Mouse (Mus musculus) spleen, postnatal 10 days (tissue): ENCODE data around the gene Majin.
A peak's percentile ranks its signal among the peaks of the same experiment; 100 is the strongest.

Source experiments
- DNase-seq, 2 experiments: peaks; one replicate each; pipeline ENCODE4 v3.0.0; 2021 to 2022; ENCODE audit warnings: low spot score in 2 of 2

Majin gene

GRCm38 (mm10) chr19:6184131-6184530 lies at the start of gene Majin:
TSS of gene Majin (plus strand) at chr19:6184388.
- DNase-seq: no peak

- no peak for DNase-seq
Observed at GRCm38 (mm10) chr19:6136397-6136796, 47.8 kb upstream of the Majin start.

GRCm38 (mm10) chr19:6139701-6140100 lies 44.5 kb upstream of the Majin start:
- DNase-seq: peak in 1 of 2 experiments; percentile 15

GRCm38 (mm10) chr19:6140374-6140677 lies 43.9 kb upstream of the Majin start:
- DNase-seq: no peak

GRCm38 (mm10) chr19:6140678-6141393 lies 43.4 kb upstream of the Majin start, which contains the start of gene Batf2:
TSS of gene Batf2 (plus strand) at chr19:6140983.
- DNase-seq: peak; percentile 93 to 97

- DNase-seq: peak; percentile 72 to 86
Observed at GRCm38 (mm10) chr19:6141394-6141749, 42.8 kb upstream of the Majin start, which contains the start of gene Arl2. TSS of gene Arl2 (minus strand) at chr19:6141548.

GRCm38 (mm10) chr19:6144842-6145241 lies 39.3 kb upstream of the Majin start:
- DNase-seq: no peak

- no peak for DNase-seq
Observed at GRCm38 (mm10) chr19:6155174-6155573, 29.0 kb upstream of the Majin start.

GRCm38 (mm10) chr19:6156372-6156771 lies 27.8 kb upstream of the Majin start:
- DNase-seq: no peak

- DNase-seq: no peak
Observed at GRCm38 (mm10) chr19:6157220-6157619, 27.0 kb upstream of the Majin start.

- DNase-seq: no peak
Observed at GRCm38 (mm10) chr19:6163872-6164547, 20.2 kb upstream of the Majin start.

- DNase-seq: no peak
Observed at GRCm38 (mm10) chr19:6166750-6167149, 17.4 kb upstream of the Majin start.

GRCm38 (mm10) chr19:6171215-6171614 lies 13.0 kb upstream of the Majin start:
- DNase-seq: no peak

GRCm38 (mm10) chr19:6174771-6175170 lies 9.4 kb upstream of the Majin start:
- no peak for DNase-seq

GRCm38 (mm10) chr19:6178775-6179174 lies 5.4 kb upstream of the Majin start:
- no peak for DNase-seq

- no peak for DNase-seq
Observed at GRCm38 (mm10) chr19:6181629-6182028, 2.6 kb upstream of the Majin start.

GRCm38 (mm10) chr19:6182534-6182933 lies 1.7 kb upstream of the Majin start:
- DNase-seq: no peak

- no peak for DNase-seq
Observed at GRCm38 (mm10) chr19:6204265-6204664, 20.1 kb downstream of the Majin start.

- no peak for DNase-seq
Observed at GRCm38 (mm10) chr19:6206716-6207115, 22.5 kb downstream of the Majin start.

GRCm38 (mm10) chr19:6216046-6216705 lies 32.0 kb downstream of the Majin start:
- DNase-seq: no peak

GRCm38 (mm10) chr19:6218606-6219005 lies 34.4 kb downstream of the Majin start:
- no peak for DNase-seq

- no peak for DNase-seq
Observed at GRCm38 (mm10) chr19:6226135-6226534, 41.9 kb downstream of the Majin start, which contains the start of gene Gpha2. TSS of gene Gpha2 (plus strand) at chr19:6226380.

- no peak for DNase-seq
Observed at GRCm38 (mm10) chr19:6226763-6227162, 42.6 kb downstream of the Majin start.
